Mouse (Mus musculus) Muller cell, postnatal 12 days (primary cell): Measurements from ENCODE around the gene Hdgfl2.
A peak's percentile ranks its signal among the peaks of the same experiment; 100 is the strongest.
"Not testable (repeated sequence)": the region's sequence is repeated elsewhere in the genome, so short reads cannot be mapped to it uniquely, and the experiment has no call there.

ENCODE experiments used
- DNase-seq: peaks from one replicate; pipeline ENCODE4 v3.0.0-alpha.2; 2015; ENCODE audit errors: inconsistent ontology term

Gene Hdgfl2

GRCm38 (mm10) chr17:56062081-56062480 is 17.4 kb upstream of the Hdgfl2 start:
- no peak for DNase-seq

GRCm38 (mm10) chr17:56065715-56066114 is 13.7 kb upstream of the Hdgfl2 start:
- DNase-seq: not testable (repeated sequence)

- no peak for DNase-seq
Measured at GRCm38 (mm10) chr17:56066451-56066850, 13.0 kb upstream of the Hdgfl2 start.

- no peak for DNase-seq
Measured at GRCm38 (mm10) chr17:56069066-56069465, 10.4 kb upstream of the Hdgfl2 start.

- no peak for DNase-seq
Measured at GRCm38 (mm10) chr17:56071126-56071525, 8.3 kb upstream of the Hdgfl2 start.

GRCm38 (mm10) chr17:56072243-56072642 is 7.2 kb upstream of the Hdgfl2 start:
- DNase-seq: no peak

GRCm38 (mm10) chr17:56074097-56074826 is 5.2 kb upstream of the Hdgfl2 start:
- DNase-seq: peak; percentile 96

- peak; percentile 98 for DNase-seq
Measured at GRCm38 (mm10) chr17:56074827-56075208, 4.6 kb upstream of the Hdgfl2 start, which contains the start of gene Ubxn6. Gene Ubxn6, minus strand, starts transcription at chr17:56075028.

- DNase-seq: no peak
Measured at GRCm38 (mm10) chr17:56077523-56077922, 1.9 kb upstream of the Hdgfl2 start.

- not testable (repeated sequence) for DNase-seq
Measured at GRCm38 (mm10) chr17:56078361-56078760, 1.1 kb upstream of the Hdgfl2 start.

GRCm38 (mm10) chr17:56079921-56080320 is 487 bp downstream of the Hdgfl2 start:
- peak; percentile 15 for DNase-seq

- DNase-seq: peak; percentile 84
Measured at GRCm38 (mm10) chr17:56080781-56081585, 1.5 kb downstream of the Hdgfl2 start.

GRCm38 (mm10) chr17:56092312-56092711 is 12.9 kb downstream of the Hdgfl2 start:
- no peak for DNase-seq

GRCm38 (mm10) chr17:56092794-56093193 is 13.4 kb downstream of the Hdgfl2 start:
- DNase-seq: peak; percentile 79

- no peak for DNase-seq
Measured at GRCm38 (mm10) chr17:56096883-56097282, 17.4 kb downstream of the Hdgfl2 start.

- DNase-seq: no peak
Measured at GRCm38 (mm10) chr17:56098180-56098579, 18.7 kb downstream of the Hdgfl2 start.

- no peak for DNase-seq
Measured at GRCm38 (mm10) chr17:56098711-56099572, 19.5 kb downstream of the Hdgfl2 start.

- no peak for DNase-seq
Measured at GRCm38 (mm10) chr17:56100811-56101210, 21.4 kb downstream of the Hdgfl2 start.

GRCm38 (mm10) chr17:56102158-56102557 is 22.7 kb downstream of the Hdgfl2 start:
- no peak for DNase-seq

- no peak for DNase-seq
Measured at GRCm38 (mm10) chr17:56102927-56103326, 23.5 kb downstream of the Hdgfl2 start.

- DNase-seq: no peak
Measured at GRCm38 (mm10) chr17:56103465-56104285, 24.2 kb downstream of the Hdgfl2 start.
